Mouse (Mus musculus): ENCODE data around the gene Atp6v0e. TPM values are rescaled to one million over a fixed set of nuclear protein-coding genes. Genes with fewer than 3 reads are reported as not detected.

Gene Atp6v0e
- polyA plus RNA-seq, 1 experiment from 2014 or later: 311 TPM

DNA sequence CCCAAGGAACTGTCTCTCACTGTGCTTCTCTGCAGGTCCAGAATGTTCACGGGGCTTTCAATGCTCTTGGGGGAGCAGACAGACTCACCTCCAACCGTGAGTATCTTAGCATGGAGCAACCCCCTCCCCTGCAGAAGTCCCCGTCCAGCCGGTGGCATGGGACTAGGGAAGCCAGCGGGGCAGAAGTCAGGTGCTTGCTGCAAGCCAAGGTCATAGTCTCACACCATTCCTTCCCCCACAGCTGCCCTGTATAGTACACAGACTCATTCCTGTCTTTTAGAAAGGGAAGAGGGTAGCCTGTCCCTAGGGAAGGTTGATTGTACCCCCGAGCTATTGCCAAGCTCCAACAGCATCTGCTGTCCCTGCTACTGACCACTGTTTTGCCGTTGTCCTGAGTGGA lies 27.1 kb upstream of the Atp6v0e start:
- no peaks in the 10 kb centered on the region for H3K4me1 ChIP-seq (ENCODE audit: control insufficient read depth, insufficient read depth, low read length)
- peaks cover 4% of the 10 kb centered on the region for H3K36me3 ChIP-seq (ENCODE audit: control insufficient read depth, insufficient read depth, low read length)
- H3K4me3 ChIP-seq (ENCODE audit: low read length): no peak overlapping the region
- H3K9ac ChIP-seq (ENCODE audit: low read depth, low read length): no peak overlapping the region
- 83% methylated on average over 7 of the region's 7 CpGs for WGBS
- ATAC-seq: no peak
- no peaks in the 10 kb centered on the region for H3K9me3 ChIP-seq (ENCODE audit: control insufficient read depth, low read length)
- no peak overlapping the region for H3K4me2 ChIP-seq (ENCODE audit: low read depth, low read length)
- H3K27ac ChIP-seq (ENCODE audit: low read length): no peak overlapping the region
- no peaks in the 10 kb centered on the region for H3K27me3 ChIP-seq (replicated peaks; ENCODE audit: control insufficient read depth, insufficient read depth, low read length)

DNA sequence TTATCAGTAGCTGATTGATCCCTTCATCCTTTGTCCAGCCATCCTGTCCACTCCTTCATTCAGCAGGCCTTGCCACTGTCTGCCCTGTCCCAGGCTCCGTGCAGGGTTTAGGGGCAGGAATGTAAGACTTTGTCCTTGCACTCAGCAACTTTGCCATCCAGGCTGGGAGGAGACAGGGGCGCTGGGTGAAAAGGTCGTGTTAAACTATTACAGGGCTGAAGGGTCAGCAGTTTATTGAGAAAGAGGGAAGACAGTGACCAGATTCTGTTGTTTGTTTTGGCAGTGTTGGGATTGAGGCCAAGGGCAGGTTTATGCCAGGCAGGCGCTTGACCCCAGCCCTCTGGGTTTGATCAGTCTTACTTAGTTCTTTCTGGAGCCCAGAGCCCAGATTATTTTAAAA lies 25.2 kb upstream of the Atp6v0e start:
- Histone ChIP-seq H3K4me2 (ENCODE audit: low read depth, low read length) (no peak overlapping the region), H3K9me3 (ENCODE audit: control insufficient read depth, low read length) (no peaks in the 10 kb centered on the region), H3K9ac (ENCODE audit: low read depth, low read length) (peak overlapping the region; percentile 16; the same call in 1 of the 2 replicates), H3K27ac (ENCODE audit: low read length) (no peak overlapping the region), H3K27me3 (replicated peaks; ENCODE audit: control insufficient read depth, insufficient read depth, low read length) (no peaks in the 10 kb centered on the region), H3K4me3 (ENCODE audit: low read length) (no peak overlapping the region), H3K4me1 (ENCODE audit: control insufficient read depth, insufficient read depth, low read length) (no peaks in the 10 kb centered on the region), H3K36me3 (ENCODE audit: control insufficient read depth, insufficient read depth, low read length) (peaks cover 12% of the 10 kb centered on the region)
- WGBS: 37% methylated on average over 4 of the region's 4 CpGs
- ATAC-seq: no peak

DNA sequence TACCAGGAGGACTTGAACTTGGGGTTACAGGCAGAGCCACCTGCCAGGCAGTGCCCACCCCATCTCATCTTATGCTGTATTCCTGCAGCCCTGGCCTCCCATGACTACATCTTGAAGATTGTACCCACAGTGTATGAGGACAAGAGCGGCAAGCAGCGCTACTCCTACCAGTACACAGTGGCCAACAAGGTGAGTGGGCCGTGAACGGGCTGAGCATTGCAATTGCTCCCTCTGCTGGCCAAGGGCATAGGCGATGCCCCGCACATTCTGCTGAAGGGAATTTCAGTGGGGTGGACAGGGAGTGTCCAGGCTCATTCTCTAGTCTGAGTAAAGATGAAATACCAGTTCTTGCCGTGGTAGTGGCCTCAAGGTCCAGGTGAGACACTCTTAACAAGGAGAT lies 24.4 kb upstream of the Atp6v0e start:
- no peaks in the 10 kb centered on the region for H3K27me3 ChIP-seq (replicated peaks; ENCODE audit: control insufficient read depth, insufficient read depth, low read length)
- ATAC-seq: peak; percentile 78
- no peak overlapping the region for H3K9ac ChIP-seq (ENCODE audit: low read depth, low read length)
- no peak overlapping the region for H3K4me3 ChIP-seq (ENCODE audit: low read length)
- H3K9me3 ChIP-seq (ENCODE audit: control insufficient read depth, low read length): no peaks in the 10 kb centered on the region
- H3K4me2 ChIP-seq (ENCODE audit: low read depth, low read length): no peak overlapping the region
- peaks cover 17% of the 10 kb centered on the region for H3K36me3 ChIP-seq (ENCODE audit: control insufficient read depth, insufficient read depth, low read length)
- 18% methylated on average over 7 of the region's 7 CpGs for WGBS
- no peaks in the 10 kb centered on the region for H3K4me1 ChIP-seq (ENCODE audit: control insufficient read depth, insufficient read depth, low read length)
- no peak overlapping the region for H3K27ac ChIP-seq (ENCODE audit: low read length)

DNA sequence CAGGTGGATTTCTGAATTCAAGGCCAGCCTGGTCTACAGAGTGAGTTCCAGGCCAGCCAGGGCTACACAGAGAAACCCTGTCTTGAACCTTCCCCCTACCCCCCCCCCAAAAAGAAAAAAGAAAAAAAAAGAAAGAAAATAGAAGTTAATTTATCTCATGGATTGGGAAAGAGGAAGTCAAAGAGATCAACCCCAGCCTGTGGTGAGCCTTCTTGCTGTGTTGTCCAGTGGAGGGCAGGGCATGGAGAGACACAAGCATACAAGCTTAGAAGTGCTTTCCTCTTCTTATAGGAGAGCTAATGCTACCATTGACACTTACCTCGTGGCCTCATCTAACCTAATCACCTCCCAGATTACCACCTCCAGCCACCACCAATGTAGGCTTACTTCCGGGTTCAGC lies 23.2 kb upstream of the Atp6v0e start:
- Histone ChIP-seq H3K27me3 (replicated peaks; ENCODE audit: control insufficient read depth, insufficient read depth, low read length) (no peaks in the 10 kb centered on the region), H3K4me2 (ENCODE audit: low read depth, low read length) (no peak overlapping the region), H3K9ac (ENCODE audit: low read depth, low read length) (no peak overlapping the region)

DNA sequence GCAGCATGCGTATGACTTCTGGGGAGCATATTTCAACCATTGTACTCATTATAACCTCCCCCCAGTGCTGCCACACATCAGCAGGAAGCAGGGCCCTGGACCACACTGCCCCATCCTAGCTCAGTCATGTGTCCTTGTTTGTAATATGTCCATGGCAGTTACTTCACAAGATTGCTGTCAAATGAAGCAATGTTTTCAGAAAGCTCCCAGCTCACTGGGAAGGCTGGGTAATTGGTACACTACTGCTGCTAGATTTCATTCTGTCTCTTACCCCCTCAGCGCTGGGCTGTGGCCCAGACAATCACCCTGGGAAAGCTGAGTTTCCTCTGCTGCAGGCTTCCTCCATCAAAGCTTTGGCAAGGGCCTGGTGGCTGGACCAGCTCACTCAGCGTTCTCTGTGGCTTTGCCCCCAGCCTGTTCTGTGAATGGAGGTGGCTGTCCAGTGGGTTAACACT lies 22.7 kb upstream of the Atp6v0e start:
- no peak overlapping the region for H3K4me2 ChIP-seq (ENCODE audit: low read depth, low read length)
- H3K9ac ChIP-seq (ENCODE audit: low read depth, low read length): no peak overlapping the region
- H3K27me3 ChIP-seq (replicated peaks; ENCODE audit: control insufficient read depth, insufficient read depth, low read length): no peaks in the 10 kb centered on the region
- H3K27ac ChIP-seq (ENCODE audit: low read length): no peak overlapping the region
- peaks cover 20% of the 10 kb centered on the region for H3K36me3 ChIP-seq (ENCODE audit: control insufficient read depth, insufficient read depth, low read length)
- no peaks in the 10 kb centered on the region for H3K4me1 ChIP-seq (ENCODE audit: control insufficient read depth, insufficient read depth, low read length)
- no peak for ATAC-seq
- WGBS: 93% methylated on average over 3 of the region's 3 CpGs
- no peaks in the 10 kb centered on the region for H3K9me3 ChIP-seq (ENCODE audit: control insufficient read depth, low read length)
- H3K4me3 ChIP-seq (ENCODE audit: low read length): no peak overlapping the region

More for the DNA sequence above, 23.2 kb upstream of the Atp6v0e start:
- no peaks in the 10 kb centered on the region for H3K4me1 ChIP-seq (ENCODE audit: control insufficient read depth, insufficient read depth, low read length)
- no peak for ATAC-seq
- no peak overlapping the region for H3K27ac ChIP-seq (ENCODE audit: low read length)
- H3K9me3 ChIP-seq (ENCODE audit: control insufficient read depth, low read length): no peaks in the 10 kb centered on the region
- H3K4me3 ChIP-seq (ENCODE audit: low read length): no peak overlapping the region
- WGBS: 88% methylated on average over 2 of the region's 2 CpGs
- H3K36me3 ChIP-seq (ENCODE audit: control insufficient read depth, insufficient read depth, low read length): peaks cover 20% of the 10 kb centered on the region

DNA sequence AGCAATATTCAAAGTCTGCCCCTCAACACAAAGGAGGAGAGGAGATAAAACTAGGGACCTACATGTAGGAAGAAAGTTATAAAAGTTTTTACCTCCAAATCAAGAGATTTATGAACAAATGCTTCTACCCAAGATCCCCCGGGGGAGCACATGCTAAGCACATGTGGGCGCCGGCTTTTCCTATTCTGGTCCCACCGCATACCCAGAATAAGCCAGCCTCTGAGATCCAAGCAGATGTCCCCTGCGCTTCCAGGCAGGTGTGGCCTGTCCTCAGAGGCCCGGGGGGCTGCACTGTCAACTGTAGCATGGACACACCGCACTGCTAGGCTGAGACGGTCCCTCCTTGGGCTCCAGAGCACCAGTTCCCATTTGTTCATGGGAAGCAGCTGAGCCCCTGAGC lies 19.6 kb upstream of the Atp6v0e start:
- H3K4me2 ChIP-seq (ENCODE audit: low read depth, low read length): no peak overlapping the region
- no peaks in the 10 kb centered on the region for H3K27me3 ChIP-seq (replicated peaks; ENCODE audit: control insufficient read depth, insufficient read depth, low read length)
- 95% methylated on average over 8 of the region's 8 CpGs for WGBS
- no peak for ATAC-seq
- H3K4me1 ChIP-seq (ENCODE audit: control insufficient read depth, insufficient read depth, low read length): 0 out of 2 replicates have a peak, but pooled peaks cover 5% of the 10 kb centered on the region
- no peak overlapping the region for H3K4me3 ChIP-seq (ENCODE audit: low read length)
- H3K9me3 ChIP-seq (ENCODE audit: control insufficient read depth, low read length): no peaks in the 10 kb centered on the region
- no peak overlapping the region for H3K27ac ChIP-seq (ENCODE audit: low read length)
- H3K9ac ChIP-seq (ENCODE audit: low read depth, low read length): no peak overlapping the region
- peaks cover 20% of the 10 kb centered on the region for H3K36me3 ChIP-seq (ENCODE audit: control insufficient read depth, insufficient read depth, low read length)

DNA sequence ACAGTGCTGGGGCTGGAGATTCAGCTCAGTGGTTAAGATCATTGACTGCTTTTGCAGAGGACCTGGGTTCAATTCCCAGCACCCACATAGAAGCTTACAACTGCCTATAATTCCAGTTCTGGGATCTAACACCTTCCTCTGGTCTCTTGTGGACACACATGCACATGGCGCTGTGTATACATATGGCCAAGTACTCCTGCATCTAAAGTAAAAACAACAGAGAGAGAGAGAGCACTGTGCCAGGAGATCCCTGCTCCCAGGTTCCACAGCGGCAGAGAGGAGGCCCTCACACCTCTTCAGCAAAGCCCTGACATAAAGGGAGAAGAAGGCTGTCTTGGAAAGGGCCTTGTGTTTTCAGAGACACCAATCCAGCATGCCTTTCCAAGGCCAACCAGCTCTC lies 19.0 kb upstream of the Atp6v0e start:
- Histone ChIP-seq H3K4me2 (ENCODE audit: low read depth, low read length) (no peak overlapping the region), H3K9me3 (ENCODE audit: control insufficient read depth, low read length) (no peaks in the 10 kb centered on the region), H3K9ac (ENCODE audit: low read depth, low read length) (no peak overlapping the region), H3K36me3 (ENCODE audit: control insufficient read depth, insufficient read depth, low read length) (peaks cover 20% of the 10 kb centered on the region), H3K4me3 (ENCODE audit: low read length) (no peak overlapping the region), H3K27ac (ENCODE audit: low read length) (no peak overlapping the region), H3K4me1 (ENCODE audit: control insufficient read depth, insufficient read depth, low read length) (0 out of 2 replicates have a peak, but pooled peaks cover 5% of the 10 kb centered on the region), H3K27me3 (replicated peaks; ENCODE audit: control insufficient read depth, insufficient read depth, low read length) (no peaks in the 10 kb centered on the region)
- 95% methylated on average over 2 of the region's 2 CpGs for WGBS
- ATAC-seq: no peak

DNA sequence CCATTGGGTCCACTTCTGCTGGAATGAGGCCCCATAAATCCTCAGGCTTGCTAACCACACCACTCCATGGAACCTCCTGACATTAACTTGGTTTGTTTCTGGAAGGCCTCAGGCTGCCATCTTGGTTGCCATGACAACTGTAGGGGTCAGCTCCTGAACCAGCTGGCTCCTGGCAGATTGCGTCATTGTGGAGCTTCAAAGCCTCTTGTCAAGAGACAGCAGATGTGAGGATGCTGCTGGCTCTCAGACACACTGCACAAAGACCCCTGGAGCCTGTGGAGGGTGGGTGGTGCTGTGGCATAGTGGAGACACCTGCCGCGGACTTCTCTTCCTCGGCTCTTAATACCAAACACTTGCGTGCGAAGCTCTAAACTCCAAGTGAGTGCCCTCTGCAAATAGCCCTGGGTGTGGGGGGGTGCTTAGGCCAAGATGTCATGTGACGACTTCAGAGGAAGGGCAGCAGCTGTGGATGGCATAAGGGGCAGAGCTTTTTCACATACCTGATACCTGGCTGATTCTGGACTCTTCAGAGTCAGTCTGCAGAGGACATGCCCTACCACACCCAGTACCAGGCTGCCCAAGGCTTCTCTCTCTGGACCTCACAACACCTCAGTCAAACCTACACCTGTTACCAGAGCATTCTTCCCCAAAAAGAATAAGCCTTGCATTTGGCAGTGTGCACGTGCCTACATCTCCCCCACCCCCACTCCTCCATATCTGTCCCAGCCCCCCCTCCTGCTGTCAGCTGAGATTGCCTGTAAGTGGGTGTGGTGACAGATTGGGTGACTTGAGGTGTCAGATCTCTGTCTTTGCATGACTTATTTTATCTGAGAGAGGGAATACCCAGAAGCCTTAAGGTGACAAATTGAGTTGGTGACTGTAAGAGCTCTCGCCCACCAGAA lies 18.3 kb upstream of the Atp6v0e start:
- H3K9ac ChIP-seq (ENCODE audit: low read depth, low read length): no peak overlapping the region
- no peaks in the 10 kb centered on the region for H3K9me3 ChIP-seq (ENCODE audit: control insufficient read depth, low read length)
- no peak overlapping the region for H3K4me3 ChIP-seq (ENCODE audit: low read length)
- no peak overlapping the region for H3K27ac ChIP-seq (ENCODE audit: low read length)
- H3K36me3 ChIP-seq (ENCODE audit: control insufficient read depth, insufficient read depth, low read length): peaks cover 20% of the 10 kb centered on the region
- no peak overlapping the region for H3K4me2 ChIP-seq (ENCODE audit: low read depth, low read length)
- 0 out of 2 replicates have a peak, but pooled peaks have one; percentile 26 for ATAC-seq
- 72% methylated on average over 9 of the region's 9 CpGs for whole genome bisulfite sequencing
- 0 out of 2 replicates have a peak, but pooled peaks cover 5% of the 10 kb centered on the region for H3K4me1 ChIP-seq (ENCODE audit: control insufficient read depth, insufficient read depth, low read length)
- H3K27me3 ChIP-seq (replicated peaks; ENCODE audit: control insufficient read depth, insufficient read depth, low read length): no peaks in the 10 kb centered on the region

DNA sequence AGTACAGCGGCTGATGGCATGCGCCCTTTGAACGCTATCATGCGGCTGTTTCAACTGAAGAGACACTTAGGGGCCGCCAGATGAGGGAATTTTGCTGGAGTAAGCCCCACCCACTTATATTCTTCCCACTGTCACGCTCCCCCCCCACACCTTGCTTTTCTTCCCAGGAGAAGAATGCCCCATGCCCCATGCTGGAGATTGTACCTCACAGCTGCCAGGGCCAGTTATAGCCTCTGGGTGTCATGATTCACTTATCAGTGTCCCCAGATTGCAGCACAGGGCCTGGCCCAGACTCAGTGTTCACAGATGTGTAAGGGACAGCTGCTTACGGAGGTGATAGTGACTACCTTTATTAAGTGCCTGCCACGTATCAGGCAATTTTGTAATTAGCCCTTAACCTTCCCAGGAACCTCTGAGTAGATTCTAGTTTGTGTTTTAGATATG lies 17.6 kb upstream of the Atp6v0e start:
- no peaks in the 10 kb centered on the region for H3K9me3 ChIP-seq (ENCODE audit: control insufficient read depth, low read length)
- H3K4me1 ChIP-seq (ENCODE audit: control insufficient read depth, insufficient read depth, low read length): 0 out of 2 replicates have a peak, but pooled peaks cover 5% of the 10 kb centered on the region
- no peak overlapping the region for H3K4me2 ChIP-seq (ENCODE audit: low read depth, low read length)
- H3K27ac ChIP-seq (ENCODE audit: low read length): no peak overlapping the region
- no peak overlapping the region for H3K9ac ChIP-seq (ENCODE audit: low read depth, low read length)
- H3K4me3 ChIP-seq (ENCODE audit: low read length): no peak overlapping the region
- H3K27me3 ChIP-seq (replicated peaks; ENCODE audit: control insufficient read depth, insufficient read depth, low read length): no peaks in the 10 kb centered on the region
- no peak for ATAC-seq
- peaks cover 20% of the 10 kb centered on the region for H3K36me3 ChIP-seq (ENCODE audit: control insufficient read depth, insufficient read depth, low read length)
- WGBS: 84% methylated on average over 8 of the region's 8 CpGs
